ENCODE assay signal across 7 mouse cellular contexts in the genomic region with DNA sequence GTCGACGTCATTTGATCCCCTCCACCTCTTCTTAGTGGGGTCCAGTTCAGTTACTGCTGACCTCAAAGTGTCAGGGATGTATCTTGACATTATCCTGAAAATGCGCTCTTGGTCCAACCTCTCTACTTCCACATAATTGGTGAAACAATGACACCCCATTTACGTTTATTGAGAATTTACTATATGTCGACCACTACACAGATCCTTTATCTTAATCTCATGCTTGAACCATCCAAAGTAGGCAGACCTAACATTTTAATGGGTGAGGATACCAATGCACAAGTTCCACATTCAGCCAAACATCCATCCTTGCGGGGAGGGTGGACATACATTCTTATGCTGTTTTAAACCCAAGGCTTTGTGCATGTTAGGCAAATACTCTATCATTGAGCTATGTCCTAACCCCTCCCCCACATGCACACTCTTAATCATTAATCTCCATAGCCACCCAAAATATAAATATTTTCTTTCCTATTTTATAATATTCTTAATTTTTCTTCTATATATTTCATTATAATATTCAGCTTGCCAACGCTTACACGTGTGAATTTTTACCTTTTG. TPM values are rescaled to one million over a fixed set of nuclear protein-coding genes. Genes with fewer than 3 reads are reported as not detected.
DNase-seq lines count a peak whose midpoint lies in the region; ATAC-seq and TF ChIP-seq lines count a peak whose summit lies in the region.

No protein-coding gene starts in this region.

- H3K9me3 ChIP-seq in limb, embryonic 14.5 days (ENCODE audit: control insufficient read depth, low read length) = no peaks in the 10 kb centered on the region
- H3K9me3 ChIP-seq in stomach, embryonic 14.5 days (ENCODE audit: control insufficient read depth, low read depth, low read length) = no peaks in the 10 kb centered on the region

- no peak for DNase-seq in lung, adult 2 months
- DNase-seq in lung, adult 18-20 months = no peak
- DNase-seq in limb, embryonic 14.5 days (ENCODE audit: low spot score) = no peak
- DNase-seq in spleen, postnatal 36 days (ENCODE audit: low spot score in 2 of 2) = no peak
- no peak for DNase-seq in layer of hippocampus, adult 11-12 months (ENCODE audit: low spot score)

- no peak for TF ChIP-seq POLR2A in lung, adult 2 months (IDR thresholded peaks at IDR 0.05; ENCODE audit: borderline replicate concordance, extremely low read depth, low read depth, low read length)
- TF ChIP-seq POLR2A in limb, embryonic 14.5 days (IDR thresholded peaks at IDR 0.05; ENCODE audit: borderline replicate concordance, extremely low read depth, insufficient read depth, insufficient read length) = no peak

- 34% methylated on average over 8 of the region's 8 CpGs for WGBS in lung, adult 2 months
- WGBS in limb, embryonic 14.5 days = 40% methylated on average over 8 of the region's 8 CpGs
- WGBS in stomach, embryonic 14.5 days = 38% methylated on average over 8 of the region's 8 CpGs

- peak overlapping the region; percentile 31; the same call in 1 of the 2 replicates for H3K4me2 ChIP-seq in limb, embryonic 14.5 days (replicated peaks; ENCODE audit: low read depth, low read length, severe bottlenecking)
- H3K4me2 ChIP-seq in stomach, embryonic 14.5 days (replicated peaks; ENCODE audit: low read depth, low read length) = no peak overlapping the region; the same call in 1 of the 2 replicates

- peak overlapping the region; percentile 85 for H3K4me3 ChIP-seq in lung, adult 2 months (replicated peaks; ENCODE audit: extremely low read depth, low read depth, low read length)
- H3K4me3 ChIP-seq in limb, embryonic 14.5 days (replicated peaks; ENCODE audit: low read length) = peak overlapping the region; percentile 60
- H3K4me3 ChIP-seq in stomach, embryonic 14.5 days (ENCODE audit: low read depth, low read length) = peak overlapping the region; percentile 57

- TF ChIP-seq CTCF in lung, adult 2 months (IDR thresholded peaks at IDR 0.05; ENCODE audit: insufficient read depth, low read length) = no peak

- H3K4me1 ChIP-seq in lung, adult 2 months (ENCODE audit: control insufficient read depth, insufficient read depth, low read length) = peaks cover 12% of the 10 kb centered on the region
- H3K4me1 ChIP-seq in limb, embryonic 14.5 days (ENCODE audit: control insufficient read depth, insufficient read depth, low read length) = no peaks in the 10 kb centered on the region
- 0 out of 2 replicates have a peak, but pooled peaks cover 3% of the 10 kb centered on the region for H3K4me1 ChIP-seq in stomach, embryonic 14.5 days (ENCODE audit: control insufficient read depth, insufficient read depth, low read length)

- H3K9ac ChIP-seq in limb, embryonic 14.5 days (ENCODE audit: low read depth, low read length, severe bottlenecking) = no peak overlapping the region
- H3K9ac ChIP-seq in stomach, embryonic 14.5 days (replicated peaks; ENCODE audit: low read depth, low read length) = no peak overlapping the region

- peak overlapping the region; percentile 95 for H3K27ac ChIP-seq in limb, embryonic 14.5 days (replicated peaks; ENCODE audit: low read depth, low read length)
- H3K27ac ChIP-seq in stomach, embryonic 14.5 days (ENCODE audit: low read length) = no peak overlapping the region

- no peaks in the 10 kb centered on the region for H3K36me3 ChIP-seq in limb, embryonic 14.5 days (ENCODE audit: control insufficient read depth, insufficient read depth, low read length)
- no peaks in the 10 kb centered on the region for H3K36me3 ChIP-seq in stomach, embryonic 14.5 days (ENCODE audit: control insufficient read depth, insufficient read depth, low read length)

- ATAC-seq in erythroid progenitor cell, adult 5-6 weeks (replicated peaks; ENCODE audit: low FRiP score, poor library complexity, severe bottlenecking) = peak; percentile 25; the same call in 1 of the 2 replicates
- 0 out of 2 replicates have a peak, but pooled peaks have one; percentile 32 for ATAC-seq in limb, embryonic 14.5 days (ENCODE audit: low FRiP score, low read depth)
- peak; percentile 2; the same call in 1 of the 2 replicates for ATAC-seq in stomach, embryonic 14.5 days (ENCODE audit: insufficient number of reproducible peaks, insufficient read depth, low FRiP score, low read depth)

- H3K27me3 ChIP-seq in limb, embryonic 14.5 days (ENCODE audit: control insufficient read depth, insufficient read depth, low read length) = no peaks in the 10 kb centered on the region
- no peaks in the 10 kb centered on the region for H3K27me3 ChIP-seq in stomach, embryonic 14.5 days (ENCODE audit: control insufficient read depth, insufficient read depth, low read length)

RNA-seq across cellular contexts. Expression of a gene that starts 0.4 kb away (rescaled TPM):
- polyA plus RNA-seq in lung, adult 2 months (2012; rRNA removed) = 41.5 and 62.7 TPM in 2 replicates
- 119 and 157 TPM in 2 replicates for total RNA-seq in erythroid progenitor cell, adult 5-6 weeks (2015; ENCODE audit: low replicate concordance)
- total RNA-seq in erythroid progenitor cell, adult 5-6 weeks (2017; ENCODE audit: low replicate concordance) = 306 and 315 TPM in 2 replicates
- 80.3 and 87.5 TPM in 2 replicates for polyA plus RNA-seq in limb, embryonic 14.5 days (2012; rRNA removed)
- polyA plus RNA-seq in limb, embryonic 14.5 days (2014; fragmentation: Nextera tagmentation; extraction: Ambion mirVana) = 143 and 173 TPM in 2 replicates
- 223 and 224 TPM in 2 replicates for polyA plus RNA-seq in stomach, embryonic 14.5 days (2014; fragmentation: Nextera tagmentation; extraction: Ambion mirVana)
